Mouse (Mus musculus) liver, adult (tissue): ENCODE data around the gene Patj.

Experiments used
- GATA4 ChIP-seq: IDR thresholded peaks from 2 replicates; pipeline ENCODE4 v1.6.1; 2014; ENCODE audit warnings: mild to moderate bottlenecking, low read length; ENCODE audit not compliant: insufficient replicate concordance

Gene Patj

DNA sequence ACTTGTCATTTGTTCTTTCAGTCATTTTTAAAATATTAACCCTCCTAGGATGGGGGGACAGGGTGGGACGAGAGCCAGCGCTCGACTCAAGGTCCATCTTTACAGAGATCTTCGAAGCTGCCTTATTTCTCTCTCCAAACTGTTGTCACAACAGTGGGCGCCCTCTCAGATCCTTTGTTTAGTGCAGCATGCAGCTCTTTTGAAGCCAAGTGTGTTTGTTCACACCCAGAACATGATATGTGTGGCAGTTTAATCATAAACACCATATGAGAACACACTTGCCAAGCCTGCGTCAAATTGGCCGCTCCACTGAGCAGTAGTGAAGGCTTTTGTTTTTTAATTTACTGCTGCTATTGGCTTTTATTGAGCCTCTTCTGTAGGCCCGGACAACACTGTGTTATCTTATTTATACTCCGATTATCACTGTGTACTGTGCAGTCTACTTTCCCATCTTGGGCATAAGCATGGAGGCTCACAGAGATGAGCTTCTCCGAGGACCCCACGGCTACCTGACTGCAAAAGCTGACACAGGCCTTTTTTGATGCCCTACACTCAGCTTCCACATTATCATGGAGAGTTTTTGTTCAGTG is 291.2 kb downstream of the Patj start:
- no peak for TF ChIP-seq GATA4

DNA sequence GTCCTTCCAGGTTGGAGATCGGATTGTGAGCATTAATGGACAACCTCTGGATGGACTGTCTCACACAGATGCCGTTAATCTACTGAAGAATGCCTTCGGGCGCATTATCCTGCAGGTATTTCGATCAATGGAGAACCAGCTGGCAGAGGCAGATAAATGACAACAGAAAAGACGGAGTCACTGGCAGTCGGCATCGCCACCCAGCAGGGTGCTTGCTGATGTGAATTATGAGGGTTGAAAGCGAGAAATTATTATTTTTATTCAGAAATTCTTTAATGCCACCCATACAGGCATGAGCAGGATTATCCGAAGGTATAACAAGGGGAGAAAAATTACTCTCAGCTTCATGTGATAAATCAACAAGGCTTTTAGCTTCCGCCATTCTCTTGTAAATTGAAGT is 292.5 kb downstream of the Patj start:
- no peak for TF ChIP-seq GATA4

DNA sequence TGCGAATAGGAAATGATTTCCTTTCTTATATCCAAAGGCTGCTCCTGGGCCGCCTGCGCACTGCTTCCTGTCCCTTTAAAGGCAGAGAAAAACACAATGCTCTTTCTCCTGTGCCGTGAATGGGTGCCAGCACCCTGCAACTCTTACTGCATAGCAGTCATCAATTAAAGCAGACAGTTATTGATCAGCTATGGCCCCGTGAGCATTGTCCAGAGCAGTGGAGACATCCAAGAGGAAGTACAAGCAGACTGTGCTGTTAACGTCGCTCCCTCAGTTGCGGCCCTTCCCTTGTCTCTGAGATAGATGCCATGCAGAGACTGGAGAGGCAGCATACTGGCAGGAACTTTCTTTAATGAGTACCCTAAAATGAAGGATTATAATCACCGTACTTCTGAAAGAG is 292.9 kb downstream of the Patj start:
- TF ChIP-seq GATA4 = no peak

DNA sequence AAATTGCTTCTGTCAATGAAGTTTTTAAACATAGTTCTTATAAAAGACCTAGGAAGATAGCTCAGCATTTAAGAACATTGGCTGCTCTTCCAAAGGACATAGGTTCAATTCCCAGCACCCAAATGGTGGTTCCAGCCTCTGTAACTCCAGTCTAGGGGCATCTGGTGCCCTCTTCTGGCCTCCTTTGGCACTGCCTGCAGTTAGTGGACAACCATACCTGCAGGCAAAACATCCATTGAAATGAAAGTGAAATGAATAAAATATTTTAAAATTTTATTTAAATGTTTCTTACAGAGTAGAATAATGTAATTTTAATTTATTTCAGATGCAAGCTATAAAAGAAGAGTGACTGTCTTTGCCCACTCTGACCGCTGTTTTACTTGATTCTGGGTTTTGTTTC is 294.4 kb downstream of the Patj start:
- no peak for TF ChIP-seq GATA4

DNA sequence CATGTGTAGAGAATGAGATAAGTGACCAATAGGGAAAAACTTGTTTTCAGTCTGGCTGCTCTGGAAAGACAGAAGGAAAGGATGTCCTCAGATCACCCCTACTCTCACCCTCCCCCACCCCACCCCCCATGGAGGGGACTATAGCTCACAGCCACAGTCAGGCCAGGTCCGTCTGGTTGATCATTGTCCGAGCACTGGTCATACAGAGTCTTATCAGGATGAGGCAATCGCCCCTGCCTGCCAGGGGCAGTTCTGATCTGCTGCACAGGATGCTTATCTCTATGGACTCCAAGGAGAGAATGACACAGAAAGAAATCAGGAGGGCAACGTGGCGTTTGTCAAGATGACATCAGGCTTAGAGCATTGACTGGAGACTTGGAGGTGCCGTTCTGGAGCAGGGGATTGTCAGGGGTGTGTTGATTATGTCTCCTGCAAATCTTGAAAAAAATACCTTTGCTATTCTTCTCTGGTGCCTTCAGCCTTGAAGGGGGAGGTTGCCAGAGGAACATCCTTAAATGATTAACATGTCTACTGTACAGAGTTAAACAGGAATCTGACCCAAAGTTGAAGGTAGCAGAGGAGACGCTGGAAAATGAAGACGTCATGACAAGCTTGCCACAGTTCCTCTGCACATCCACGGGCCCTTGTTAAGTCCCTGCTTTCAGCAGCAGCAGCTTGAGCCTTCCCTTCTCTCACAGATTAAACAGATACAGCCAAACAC is 298.0 kb downstream of the Patj start:
- TF ChIP-seq GATA4 = peak; percentile 97

DNA sequence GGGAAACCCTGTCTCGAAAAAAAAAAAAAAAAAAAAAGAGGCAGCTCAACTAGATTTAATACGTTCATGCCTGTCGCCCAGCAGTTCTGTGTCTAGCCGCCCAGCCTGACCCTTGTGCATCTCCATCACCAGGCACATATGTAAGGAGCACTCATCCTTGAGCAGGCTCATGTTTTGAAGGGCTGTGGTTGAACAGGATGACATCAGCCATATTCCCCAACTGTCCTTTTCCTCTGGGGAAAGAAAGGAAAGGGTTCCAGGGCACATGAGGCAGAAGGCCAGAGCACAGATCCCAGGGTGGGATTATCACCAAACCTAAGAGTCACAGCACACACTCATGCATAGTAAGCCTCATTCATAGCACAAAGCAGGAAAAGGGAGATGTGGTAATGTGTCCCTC is 302.3 kb downstream of the Patj start:
- no peak for TF ChIP-seq GATA4

DNA sequence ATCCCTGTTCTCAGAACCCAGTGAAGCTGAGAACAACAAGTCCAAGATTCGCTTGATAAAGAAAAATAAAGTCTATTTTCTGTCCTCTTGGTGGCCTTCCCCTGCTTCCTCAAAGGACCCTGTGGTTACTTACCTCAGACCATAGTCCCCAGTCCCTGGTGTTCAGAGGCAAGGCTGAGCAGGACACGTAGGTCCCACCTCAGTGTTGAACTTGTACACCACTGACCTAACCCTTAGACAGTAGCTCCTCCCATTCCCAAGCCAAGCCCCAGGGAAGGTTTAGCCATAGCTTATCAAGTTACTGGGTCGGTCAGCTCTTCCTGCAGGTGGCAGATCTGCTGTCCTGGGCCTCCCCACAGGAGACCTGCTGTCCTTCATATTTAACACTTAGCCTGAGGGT is 303.3 kb downstream of the Patj start:
- no peak for TF ChIP-seq GATA4

DNA sequence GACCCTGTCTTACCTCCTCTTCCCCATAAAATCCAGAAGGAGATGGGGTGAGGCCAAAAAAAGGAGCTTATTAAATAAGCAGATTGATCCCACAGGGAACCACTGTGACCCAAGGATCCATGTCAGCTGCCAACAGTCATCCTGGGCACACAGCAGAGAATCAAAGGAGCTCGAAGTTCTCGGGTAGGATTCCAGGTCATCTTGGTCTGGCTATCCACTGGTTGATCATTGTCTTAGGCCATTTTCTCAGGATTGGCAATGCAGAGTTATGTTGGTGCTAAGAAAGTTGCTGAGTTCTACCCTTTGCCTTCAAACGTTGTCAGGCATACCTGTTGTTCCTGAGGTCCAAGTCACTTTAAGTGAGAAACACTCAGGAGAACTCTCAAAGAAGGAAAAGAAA is 304.6 kb downstream of the Patj start:
- TF ChIP-seq GATA4 = no peak

DNA sequence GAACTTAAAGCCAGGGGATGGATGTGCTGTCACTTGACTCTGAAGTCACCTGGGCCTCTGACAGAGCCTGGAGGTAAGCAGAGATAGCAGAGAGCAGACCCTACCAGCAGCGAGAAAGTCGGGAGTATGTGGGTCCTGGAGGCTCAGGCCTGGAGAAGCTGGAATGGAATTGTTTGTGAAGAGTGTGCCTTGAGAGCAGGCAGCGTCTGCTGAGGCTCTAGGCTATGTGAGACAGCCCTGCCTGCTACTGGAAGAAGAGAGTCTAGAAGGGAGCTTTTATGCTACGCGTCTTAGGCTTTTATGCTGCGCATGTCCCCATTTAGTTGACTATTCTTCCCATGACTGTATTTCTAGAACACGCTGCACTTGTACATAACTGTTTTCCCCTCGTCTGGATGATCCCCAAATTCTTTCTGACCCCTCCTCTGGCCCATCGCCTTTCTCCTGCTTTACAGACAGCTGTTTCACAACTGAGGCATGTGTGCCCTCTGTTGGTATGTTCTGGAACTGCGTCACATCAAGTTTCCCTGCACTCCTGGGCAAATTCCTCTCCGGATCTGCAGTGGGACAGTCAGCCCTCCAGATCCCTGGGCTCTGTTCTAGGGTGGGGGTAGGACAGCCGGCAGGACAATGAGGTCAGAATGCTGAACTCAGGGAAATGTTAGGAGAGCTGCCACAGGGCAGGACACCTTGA is 306.8 kb downstream of the Patj start:
- no peak for TF ChIP-seq GATA4

DNA sequence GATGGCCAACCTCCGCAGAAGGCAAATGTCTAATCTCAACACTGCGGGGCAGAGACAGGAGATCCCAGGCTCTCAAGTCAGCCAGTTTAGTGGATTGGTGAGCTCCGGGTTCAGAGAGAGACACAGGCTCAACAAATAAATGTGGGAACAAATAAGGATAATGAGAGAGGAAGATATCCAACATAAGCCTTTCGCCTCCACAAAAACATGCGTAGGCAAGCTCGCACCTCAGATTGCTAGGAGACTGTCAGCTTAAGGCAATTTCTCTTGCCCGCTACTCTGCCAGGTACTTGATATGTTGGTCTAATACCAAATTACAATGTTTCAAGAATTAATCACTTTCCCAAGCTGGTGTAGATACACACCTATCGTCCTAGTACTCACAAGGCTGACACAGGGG is 315.3 kb downstream of the Patj start:
- no peak for TF ChIP-seq GATA4

DNA sequence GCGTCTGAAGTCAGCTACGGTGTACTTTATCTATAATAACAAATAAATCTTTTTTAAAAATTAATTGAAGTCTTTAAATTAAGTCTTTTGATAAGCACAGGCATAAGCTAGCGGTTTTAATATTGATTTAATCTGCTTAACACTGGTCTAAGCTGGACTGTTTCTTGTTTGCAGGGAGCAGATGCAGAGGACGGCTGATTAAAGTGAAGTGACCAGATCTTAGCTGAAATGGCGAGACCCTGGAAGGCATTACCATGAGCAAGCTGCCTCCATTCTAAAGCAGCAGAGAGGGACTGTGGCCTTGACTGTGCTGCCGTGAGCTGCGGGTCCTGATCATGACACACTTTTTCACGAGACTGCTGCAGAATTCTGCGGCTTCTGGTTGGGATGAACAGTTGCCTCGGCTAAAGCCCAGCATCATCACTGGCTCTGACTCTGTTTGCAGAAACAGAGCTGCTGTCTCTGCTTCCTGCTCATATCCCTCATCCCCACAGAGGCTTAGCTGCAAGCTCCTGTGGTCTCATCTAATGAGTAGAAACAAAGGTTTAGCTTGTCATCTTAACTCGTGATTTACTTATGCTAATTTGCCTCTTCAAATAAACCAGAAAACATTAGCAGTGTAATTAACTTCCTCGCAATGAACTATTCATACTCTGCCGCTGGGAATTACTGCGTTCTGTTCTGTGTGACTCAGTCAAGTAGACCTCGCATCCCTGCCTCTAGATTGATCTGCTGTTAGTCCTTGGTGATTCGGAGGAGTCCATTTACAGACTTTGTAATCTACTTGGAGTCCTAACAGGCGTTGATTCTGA is 322.4 kb downstream of the Patj start:
- TF ChIP-seq GATA4 = no peak

DNA sequence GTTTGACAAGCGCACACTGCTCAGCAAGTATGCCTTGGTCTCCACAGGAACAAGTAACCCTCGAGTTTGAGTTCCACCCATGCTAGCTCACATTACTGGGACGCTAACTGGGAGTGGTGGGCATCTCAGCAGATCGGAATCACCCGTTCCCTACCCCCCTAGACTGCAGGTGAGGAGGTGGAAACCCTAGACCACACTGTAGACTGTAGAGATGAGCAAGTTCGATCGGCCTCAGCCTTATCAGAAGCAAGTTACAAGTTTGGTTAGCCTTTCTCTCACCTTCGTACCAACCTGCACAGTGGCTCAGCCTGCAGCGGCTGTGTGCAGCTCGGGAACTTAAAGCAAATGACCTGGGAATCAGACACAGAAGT is 322.9 kb downstream of the Patj start:
- TF ChIP-seq GATA4 = no peak

DNA sequence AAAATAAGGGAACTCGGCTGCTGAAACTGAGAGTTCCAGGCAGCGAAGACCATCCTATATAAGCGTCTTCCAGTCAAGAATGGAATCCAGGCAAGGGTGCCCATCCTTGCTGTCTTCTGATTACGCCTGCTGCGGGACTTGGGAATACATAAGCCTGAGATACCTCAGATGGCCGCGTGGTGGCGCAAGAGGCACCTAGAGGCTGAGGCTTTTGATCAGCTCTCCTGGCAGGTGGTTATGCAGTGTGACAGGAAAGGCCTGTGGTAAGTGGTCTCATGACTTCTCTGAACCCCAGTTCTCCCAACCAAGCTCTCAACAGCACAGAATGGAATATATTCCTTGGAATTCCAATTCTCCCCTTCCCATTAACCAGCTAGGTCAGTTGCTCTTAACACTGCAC is 326.9 kb downstream of the Patj start:
- no peak for TF ChIP-seq GATA4

DNA sequence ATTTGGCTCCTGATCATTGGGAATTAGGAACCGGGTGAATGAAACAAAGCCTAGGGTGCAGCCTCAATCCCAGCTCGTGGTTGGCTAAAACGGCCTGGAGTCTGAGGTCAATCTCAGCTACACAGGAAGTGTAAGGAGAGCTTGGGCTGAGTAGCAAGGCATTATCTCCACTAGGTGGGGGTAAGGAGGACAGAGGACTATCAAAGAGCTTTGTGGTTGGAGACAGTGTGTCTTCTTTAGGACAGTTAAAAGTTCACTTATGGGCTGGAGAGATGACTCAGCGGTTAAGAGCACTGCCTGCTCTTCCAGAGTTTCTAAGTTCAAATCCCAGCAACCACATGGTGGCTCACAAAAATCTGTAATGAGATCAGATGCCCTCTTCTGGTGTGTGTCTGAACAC is 329.9 kb downstream of the Patj start:
- no peak for TF ChIP-seq GATA4

DNA sequence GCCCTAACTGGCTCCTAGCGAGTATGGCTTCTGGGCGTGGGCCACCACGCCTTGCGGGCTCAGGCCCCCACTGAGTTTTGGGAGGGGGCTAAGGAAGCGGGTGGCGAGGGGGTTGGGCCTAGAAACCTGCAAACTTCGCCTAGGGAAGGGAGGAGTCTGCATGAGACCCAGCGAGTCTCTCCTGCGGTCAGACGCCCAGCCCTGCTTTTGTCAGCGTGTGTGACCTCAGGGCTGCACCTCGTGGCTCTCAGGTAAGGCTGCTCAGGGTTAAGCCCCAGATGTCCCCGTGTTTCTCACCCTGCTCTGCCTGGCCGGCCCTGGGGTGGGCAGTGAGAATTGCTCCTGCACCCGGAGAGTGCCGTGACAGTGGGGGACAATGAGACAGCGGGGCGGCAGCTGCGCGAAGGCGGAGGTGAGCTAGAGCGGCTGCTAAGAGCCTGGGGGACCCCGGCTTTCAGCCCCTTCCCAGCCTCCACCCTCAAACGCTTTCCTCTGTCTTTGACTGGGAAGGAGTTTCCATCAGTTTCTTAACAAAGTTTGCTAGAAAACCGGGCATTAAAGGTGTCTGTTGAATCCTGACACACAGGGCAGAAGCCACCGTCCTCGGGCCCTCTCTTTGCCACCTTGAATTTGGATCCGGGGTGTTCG is 331.1 kb downstream of the Patj start, which contains the start of gene L1td1:
Gene L1td1 (plus strand): TSS at position 145 of the 648 bp plus-strand sequence.
- TF ChIP-seq GATA4 = no peak
